Mouse (Mus musculus) skeletal muscle tissue, adult 2 months (tissue): ENCODE results near the gene Clip2.
A peak's percentile ranks its signal among the peaks of the same experiment; 100 is the strongest.
"Not testable (repeated sequence)": the region's sequence is repeated elsewhere in the genome, so short reads cannot be mapped to it uniquely, and the experiment has no call there.

Source experiments
- DNase-seq: peaks from one replicate; pipeline ENCODE4 v3.0.0-alpha.2; 2012; ENCODE audit warnings: low read depth, low spot score

The Clip2 gene

GRCm38 (mm10) chr5:134460546-134460945 lies 91.7 kb downstream of the Clip2 start:
- DNase-seq: no peak

GRCm38 (mm10) chr5:134459096-134459495 lies 93.1 kb downstream of the Clip2 start:
- DNase-seq: no peak

GRCm38 (mm10) chr5:134458416-134458815 lies 93.8 kb downstream of the Clip2 start:
- no peak for DNase-seq

GRCm38 (mm10) chr5:134457371-134457770 lies 94.9 kb downstream of the Clip2 start:
- DNase-seq: no peak

DNA sequence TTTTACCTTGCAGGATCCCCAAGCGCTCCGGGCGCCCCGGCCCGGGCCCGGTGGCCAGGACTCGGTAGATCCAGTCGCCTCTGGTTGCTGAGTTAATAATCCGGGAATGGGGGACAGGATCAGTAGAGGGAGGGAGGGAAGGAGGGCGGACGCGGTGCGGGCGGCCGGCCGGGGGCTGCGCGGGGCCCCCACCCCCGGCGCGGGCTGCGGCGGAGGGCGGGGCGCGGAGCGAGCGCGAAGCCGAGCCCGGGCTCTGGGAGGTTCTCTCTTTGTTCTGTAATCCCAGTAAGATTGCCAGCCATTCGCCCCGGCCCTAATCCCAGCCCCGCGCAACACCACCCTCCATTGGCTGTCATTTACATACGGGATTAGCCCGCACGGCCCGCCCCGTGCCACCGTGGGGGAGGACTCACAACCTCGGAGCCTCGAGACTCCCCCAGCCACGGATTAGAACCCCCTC lies 95.7 kb downstream of the Clip2 start, which contains the start of gene Gtf2ird1:
Gene Gtf2ird1, minus strand, starts transcription at position 214 of the 460 bp plus-strand sequence.
- DNase-seq: peak; percentile 61

DNA sequence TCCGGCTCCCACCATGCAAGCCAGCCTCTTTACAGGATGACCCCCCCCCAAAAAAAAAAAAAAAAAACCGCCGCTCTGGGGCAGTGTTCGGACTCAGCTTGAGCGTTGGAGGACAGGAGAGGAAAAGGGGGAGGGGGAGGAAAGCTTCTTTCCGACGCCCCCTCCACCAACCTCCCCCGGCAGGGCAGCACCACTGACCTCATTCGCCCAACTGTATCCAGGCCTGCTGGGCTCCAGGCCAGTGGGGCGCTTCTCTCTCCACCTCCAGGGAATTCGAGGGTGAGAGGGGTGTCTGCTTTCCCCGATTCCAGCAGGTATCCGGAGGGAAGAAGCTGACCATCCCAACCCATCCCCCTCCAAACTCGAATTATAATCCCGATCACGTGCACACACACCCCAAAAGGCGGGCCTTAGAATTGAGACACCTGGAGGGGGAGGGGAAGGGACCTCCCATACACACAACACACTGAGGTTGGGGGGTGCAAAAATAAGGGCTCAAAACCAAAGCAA lies 96.3 kb downstream of the Clip2 start:
- no peak for DNase-seq

GRCm38 (mm10) chr5:134455186-134455895 lies 96.9 kb downstream of the Clip2 start:
- no peak for DNase-seq

DNA sequence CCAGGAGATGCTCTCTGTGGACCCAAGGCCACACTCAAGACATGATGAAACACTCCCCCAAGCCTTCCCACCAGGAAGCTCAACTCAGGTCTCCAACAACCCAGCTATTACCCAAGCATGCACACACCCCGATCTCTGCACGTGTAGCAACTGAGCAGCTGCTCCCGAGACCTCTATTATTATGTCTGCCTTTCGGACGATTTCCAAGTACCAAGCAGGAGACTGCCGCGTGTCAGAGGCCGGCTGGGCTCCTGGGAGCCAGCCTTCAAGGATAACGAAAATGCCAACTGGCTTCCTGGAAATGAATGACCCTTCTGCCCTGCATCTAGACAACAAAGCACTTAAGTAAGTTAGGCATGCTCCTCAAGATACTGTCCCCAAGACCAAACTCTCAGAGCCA lies 97.8 kb downstream of the Clip2 start:
- no peak for DNase-seq

DNA sequence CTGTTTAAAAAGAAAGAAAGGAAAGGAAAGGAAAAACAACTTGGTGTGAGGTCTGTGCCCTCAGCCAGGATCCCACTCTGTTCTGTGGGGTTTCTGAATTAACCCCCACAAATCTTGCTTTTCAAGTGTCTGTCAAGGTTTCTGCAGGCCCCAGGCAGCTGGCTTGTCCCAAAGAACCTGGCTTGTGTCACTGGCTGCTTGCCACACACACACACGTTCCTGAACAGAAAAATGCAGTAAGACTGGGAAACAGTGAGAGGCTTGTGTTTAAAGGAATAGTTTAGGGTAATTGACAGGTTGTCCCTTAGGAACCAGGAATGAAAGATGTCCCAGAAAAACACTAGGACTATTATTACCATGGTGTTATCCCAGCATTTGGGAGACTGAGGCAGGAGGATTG lies 98.7 kb downstream of the Clip2 start:
- no peak for DNase-seq

DNA sequence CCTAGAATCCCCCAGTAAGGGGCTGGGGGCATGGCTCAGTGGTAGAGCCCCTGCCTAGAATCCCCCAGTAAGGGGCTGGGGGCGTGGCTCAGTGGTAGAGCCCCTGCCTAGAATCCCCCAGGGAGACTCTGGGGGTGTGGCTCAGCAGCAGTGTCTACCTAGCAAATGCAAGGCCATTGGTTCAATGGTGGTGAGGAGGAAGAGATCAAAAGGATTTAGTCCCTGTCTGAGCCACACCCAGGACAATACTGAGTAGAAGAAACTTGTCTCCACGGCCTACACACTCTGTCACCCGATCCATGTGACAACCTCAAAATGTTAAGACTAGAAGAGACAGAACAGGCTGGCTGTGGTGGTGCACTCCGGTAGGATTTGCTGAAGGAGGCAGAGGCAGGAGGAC lies 105.5 kb downstream of the Clip2 start:
- not testable (repeated sequence) for DNase-seq

DNA sequence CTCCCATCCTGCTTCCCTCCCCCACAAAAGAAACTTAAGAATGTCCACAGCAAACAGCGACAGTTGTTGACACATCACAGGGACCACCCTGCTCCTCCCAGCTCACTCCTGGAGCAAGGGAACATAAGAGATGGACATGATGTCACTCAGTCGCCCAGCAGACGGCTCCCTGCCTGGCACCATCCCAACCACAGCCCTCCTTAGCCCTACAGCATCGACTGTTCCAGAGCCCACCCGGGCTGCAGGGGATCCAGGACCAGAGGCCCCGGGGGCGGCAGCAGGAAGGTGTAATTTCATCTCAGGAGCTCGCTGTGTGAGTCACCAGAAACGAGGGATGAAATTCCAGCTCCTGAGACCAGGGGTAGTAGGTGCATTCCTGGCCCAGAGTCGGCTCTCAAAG lies 106.3 kb downstream of the Clip2 start:
- DNase-seq: no peak

GRCm38 (mm10) chr5:134445208-134445831 lies 106.9 kb downstream of the Clip2 start:
- DNase-seq: no peak

- no peak for DNase-seq
Observed at GRCm38 (mm10) chr5:134444473-134444872, 107.8 kb downstream of the Clip2 start.

- DNase-seq: no peak
Observed at GRCm38 (mm10) chr5:134442066-134442465, 110.2 kb downstream of the Clip2 start.

DNA sequence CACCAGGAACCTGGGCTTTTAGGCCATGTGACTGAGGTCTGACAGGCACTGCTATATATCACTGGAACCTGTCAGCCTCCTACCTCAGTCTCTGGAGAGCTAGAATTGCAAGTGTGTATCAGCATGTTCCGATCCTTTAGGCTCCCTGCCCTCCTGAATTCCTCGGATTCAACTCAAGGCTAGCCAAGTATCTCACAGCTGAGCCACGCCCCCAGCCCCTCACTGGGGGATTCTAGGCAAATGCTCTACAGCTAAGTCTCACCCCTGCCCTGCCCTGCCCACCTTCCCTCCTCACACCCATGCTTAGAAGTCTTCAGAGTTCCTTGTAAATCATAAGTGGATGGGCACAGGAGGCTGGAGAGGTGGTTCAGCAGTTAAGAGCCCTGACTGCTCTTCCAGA lies 111.1 kb downstream of the Clip2 start:
- DNase-seq: no peak

DNA sequence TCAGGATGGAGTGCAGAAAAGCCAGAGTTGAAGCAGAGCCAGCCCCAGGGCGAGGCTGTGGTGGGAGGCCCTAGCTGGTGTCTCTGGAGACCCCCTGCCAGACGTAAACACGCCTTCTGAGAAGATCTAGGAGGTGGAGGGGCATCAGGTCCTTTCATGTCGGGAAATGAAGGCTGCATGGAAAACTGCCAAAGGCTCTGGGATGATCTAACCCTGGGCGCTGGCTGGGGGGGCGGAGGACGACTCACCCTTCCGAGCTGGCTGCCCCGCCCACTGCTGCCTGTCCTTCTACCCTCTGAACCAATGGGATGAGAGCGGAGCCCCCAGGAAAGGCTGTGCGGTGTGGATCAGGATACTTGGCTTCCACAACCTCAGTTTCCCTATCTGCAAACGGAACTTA lies 112.1 kb downstream of the Clip2 start:
- DNase-seq: no peak

GRCm38 (mm10) chr5:134439481-134439880 lies 112.8 kb downstream of the Clip2 start:
- no peak for DNase-seq
